Mouse (Mus musculus) hindbrain, embryonic 14.5 days (tissue): ENCODE results near the gene Nagpa. TPM values are rescaled to one million over a fixed set of nuclear protein-coding genes. Genes with fewer than 3 reads are reported as not detected.

Experiments used
- ATAC-seq: fragments of 200-750 bp; cut with Nextera tagmentation; 2 replicates; pipeline ENCODE4 v1.8.0; 2017; ENCODE audit warnings: moderate number of reproducible peaks, mild to moderate bottlenecking, moderate TSS enrichment, moderate library complexity; ENCODE audit not compliant: low FRiP score
- DNase-seq: peaks from one replicate; pipeline ENCODE4 v3.0.0-alpha.2; 2015; ENCODE audit warnings: low spot score
- H3K27ac ChIP-seq: fragments of 300-500 bp; sonication (generic); 2 replicates; pipeline ENCODE4 v1.5.1; 2014; ENCODE audit warnings: mild to moderate bottlenecking, moderate library complexity
- H3K27me3 ChIP-seq: fragments of 300-500 bp; sonication (generic); 2 replicates; pipeline ENCODE4 v1.6.1; 2014; ENCODE audit warnings: mild to moderate bottlenecking, low read length, mixed read lengths; ENCODE audit not compliant: control insufficient read depth, insufficient read depth
- H3K36me3 ChIP-seq: fragments of 300-500 bp; sonication (generic); replicated peaks from 2 replicates; pipeline ENCODE4 v1.6.1; 2014; ENCODE audit not compliant: control insufficient read depth, insufficient read depth
- H3K4me1 ChIP-seq: fragments of 300-500 bp; sonication (generic); replicated peaks from 2 replicates; pipeline ENCODE4 v1.6.1; 2014; ENCODE audit warnings: antibody characterized with exemption, low read length, mixed read lengths; ENCODE audit not compliant: control insufficient read depth, insufficient read depth
- H3K4me2 ChIP-seq: fragments of 300-500 bp; sonication (generic); replicated peaks from 2 replicates; pipeline ENCODE4 v1.6.1; 2014; ENCODE audit warnings: mild to moderate bottlenecking, moderate library complexity
- H3K4me3 ChIP-seq: fragments of 300-500 bp; sonication (generic); replicated peaks from 2 replicates; pipeline ENCODE4 v1.5.1; 2014; ENCODE audit warnings: mild to moderate bottlenecking, low read length
- H3K9ac ChIP-seq: fragments of 300-500 bp; sonication (generic); 2 replicates; pipeline ENCODE4 v1.6.1; 2014
- H3K9me3 ChIP-seq: fragments of 300-500 bp; sonication (generic); 2 replicates; pipeline ENCODE4 v1.6.1; 2016; ENCODE audit warnings: low read length; ENCODE audit not compliant: control insufficient read depth
- WGBS: fragments of 180-500 bp; shearing (Covaris S2); extraction: QIAGEN DNeasy Blood & Tissue Kit; methylation state at CpG from one replicate; pipeline ENCODE4 v1.1.7; 2014; 5-methylcytosine and 5-hydroxymethylcytosine counted together
- polyA plus RNA-seq: library from polyadenylated mRNA; unstranded; fragments of >200 nt; fragmentation: Nextera tagmentation; extraction: Ambion mirVana; gene quantifications from 2 replicates; pipeline ENCODE4 v1.2.1, GENCODE M21; 2014

The Nagpa gene
- polyA plus RNA-seq, 1 experiment from 2014 or later: 11.9 TPM

DNA sequence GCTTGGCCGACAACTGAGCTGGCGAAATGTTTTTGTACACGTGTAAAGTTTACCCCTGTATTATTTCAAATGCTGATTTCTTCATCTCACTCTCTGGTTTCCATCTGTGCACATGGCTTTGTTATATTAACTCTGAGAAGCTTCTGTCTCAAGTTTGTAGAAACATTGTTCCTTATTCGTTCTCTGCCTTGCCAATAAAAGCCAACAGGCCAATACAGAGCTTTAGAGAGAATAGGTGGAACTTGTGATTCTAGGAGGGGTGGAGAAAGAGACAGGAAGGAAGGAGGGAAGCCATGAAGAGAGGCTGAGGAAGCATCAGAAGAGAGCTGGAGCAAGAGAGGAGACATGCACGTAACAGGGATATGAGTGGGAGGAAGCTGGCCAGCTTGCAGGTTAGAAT is 2.2 kb upstream of the Nagpa start:
- no peak for ATAC-seq
- no peak overlapping the region for H3K9ac ChIP-seq
- H3K36me3 ChIP-seq: no peaks in the 10 kb centered on the region
- H3K27me3 ChIP-seq: no peaks in the 10 kb centered on the region
- no peak for DNase-seq
- H3K4me2 ChIP-seq: no peak overlapping the region
- 73% methylated on average over 5 of the region's 5 CpGs for WGBS
- no peak overlapping the region for H3K4me3 ChIP-seq
- H3K9me3 ChIP-seq: no peaks in the 10 kb centered on the region
- 0 out of 2 replicates have a peak, but pooled peaks cover 9% of the 10 kb centered on the region for H3K4me1 ChIP-seq
- H3K27ac ChIP-seq: no peak overlapping the region

DNA sequence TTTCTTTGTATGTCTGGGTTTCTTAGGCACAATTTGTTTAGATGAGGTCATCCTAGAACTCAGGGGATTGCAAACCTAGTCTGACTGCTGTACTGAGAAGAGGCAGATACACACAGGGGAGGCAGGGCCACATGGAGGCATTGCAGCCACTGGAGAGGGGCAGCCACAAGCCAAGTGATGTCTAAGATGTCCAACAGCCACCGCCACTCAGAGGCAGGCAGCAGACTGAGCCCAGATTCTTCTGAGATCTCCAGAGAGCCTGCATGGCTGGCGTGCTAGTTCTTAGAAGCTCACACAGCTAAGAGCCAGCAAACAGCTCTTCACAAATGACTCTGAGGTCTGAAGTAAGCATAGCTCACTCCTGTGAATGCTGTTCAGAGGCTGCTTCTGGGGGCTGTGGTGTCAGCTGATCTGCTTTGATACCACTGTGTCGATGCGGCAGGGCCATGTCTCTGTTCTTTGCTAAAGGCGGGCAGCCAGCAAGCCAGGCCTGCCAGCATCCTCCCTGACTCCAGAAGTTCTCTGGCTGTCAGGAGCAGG is 1.7 kb upstream of the Nagpa start:
- WGBS: 91% methylated on average over 5 of the region's 5 CpGs
- no peak overlapping the region for H3K27ac ChIP-seq
- H3K4me3 ChIP-seq: no peak overlapping the region
- no peaks in the 10 kb centered on the region for H3K27me3 ChIP-seq
- H3K4me2 ChIP-seq: no peak overlapping the region
- no peaks in the 10 kb centered on the region for H3K9me3 ChIP-seq
- ATAC-seq: no peak
- no peaks in the 10 kb centered on the region for H3K36me3 ChIP-seq
- 0 out of 2 replicates have a peak, but pooled peaks cover 9% of the 10 kb centered on the region for H3K4me1 ChIP-seq
- no peak for DNase-seq
- no peak overlapping the region for H3K9ac ChIP-seq

DNA sequence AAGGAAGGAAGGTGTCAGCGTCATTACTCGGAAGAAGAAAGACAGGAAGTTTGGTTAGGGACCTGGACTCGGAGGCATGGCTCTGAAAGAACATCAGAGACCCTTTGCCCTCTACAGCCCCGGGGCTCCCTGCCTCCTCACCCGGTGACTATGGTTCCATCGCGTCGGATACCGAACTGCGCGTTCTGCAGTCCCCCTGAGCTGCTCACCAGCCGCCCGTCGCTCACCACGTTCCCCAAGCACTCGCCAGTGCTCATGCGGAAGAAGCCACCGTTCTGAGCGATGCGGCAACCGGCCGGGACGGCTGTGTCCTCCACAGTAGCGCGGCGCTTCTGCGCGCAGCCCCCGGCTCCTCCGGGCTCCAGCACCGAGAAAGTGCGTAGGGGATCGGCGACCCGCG is 612 bp downstream of the Nagpa start:
- peaks cover 13% of the 10 kb centered on the region; the same call in 1 of the 2 replicates for H3K36me3 ChIP-seq
- WGBS: 1% methylated on average over 36 of the region's 36 CpGs
- H3K4me1 ChIP-seq: 0 out of 2 replicates have a peak, but pooled peaks cover 9% of the 10 kb centered on the region
- ATAC-seq (peak; percentile 64), DNase-seq (no peak)
- peak overlapping the region; percentile 72 for H3K4me3 ChIP-seq
- peak overlapping the region; percentile 82 for H3K4me2 ChIP-seq
- no peak overlapping the region for H3K27ac ChIP-seq
- no peaks in the 10 kb centered on the region for H3K9me3 ChIP-seq
- H3K27me3 ChIP-seq: no peaks in the 10 kb centered on the region
- peak overlapping the region; percentile 64 for H3K9ac ChIP-seq

DNA sequence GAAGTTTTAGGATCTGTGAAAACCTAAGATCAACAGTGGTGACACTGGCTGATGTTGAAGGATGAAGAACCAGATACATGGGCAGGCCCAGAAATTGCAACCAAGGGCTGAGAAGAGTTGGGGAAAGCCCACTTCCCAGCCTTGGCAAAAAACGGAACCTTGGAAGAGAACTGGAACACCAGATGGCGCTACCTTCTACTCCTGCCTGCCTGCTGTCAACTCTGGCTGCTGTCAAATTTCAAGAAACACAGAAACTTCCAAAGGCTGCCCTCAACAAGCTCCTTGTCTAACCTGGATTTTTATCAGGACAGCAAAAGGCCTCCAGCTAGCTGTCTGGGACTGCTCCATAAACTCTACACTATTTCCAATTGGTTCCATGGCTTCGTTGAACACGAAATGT is 1.1 kb downstream of the Nagpa start:
- no peak overlapping the region for H3K27ac ChIP-seq
- DNase-seq: peak; percentile 69
- H3K9ac ChIP-seq: no peak overlapping the region
- peak overlapping the region; percentile 72 for H3K4me3 ChIP-seq
- H3K4me2 ChIP-seq: peak overlapping the region; percentile 82
- H3K9me3 ChIP-seq: no peaks in the 10 kb centered on the region
- peaks cover 19% of the 10 kb centered on the region; the same call in 1 of the 2 replicates for H3K36me3 ChIP-seq
- no peaks in the 10 kb centered on the region for H3K27me3 ChIP-seq
- ATAC-seq: no peak
- H3K4me1 ChIP-seq: 0 out of 2 replicates have a peak, but pooled peaks cover 9% of the 10 kb centered on the region
- 10% methylated on average over 4 of the region's 4 CpGs for WGBS

DNA sequence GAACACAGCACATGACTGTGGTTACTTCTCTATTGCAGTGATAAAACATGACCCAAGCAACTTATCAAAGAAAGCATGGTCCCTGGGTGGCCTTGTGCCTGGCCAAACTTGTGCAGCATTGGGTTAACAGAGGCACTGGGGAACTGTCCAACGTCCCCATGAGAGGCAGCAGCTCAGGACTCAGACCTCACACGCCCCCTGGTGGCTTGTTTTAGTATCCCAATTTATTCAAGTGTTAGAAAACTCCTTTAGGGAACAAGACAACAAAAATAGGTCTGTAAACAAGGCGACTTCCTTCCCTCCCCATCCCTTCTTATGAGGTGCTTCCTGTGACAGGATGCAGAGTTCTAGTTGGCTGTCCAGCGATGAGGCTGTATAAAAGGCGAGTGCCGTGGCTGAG is 8.7 kb downstream of the Nagpa start:
- Histone ChIP-seq H3K4me2 (no peak overlapping the region), H3K9me3 (no peaks in the 10 kb centered on the region), H3K27me3 (no peaks in the 10 kb centered on the region), H3K4me1 (no peaks in the 10 kb centered on the region), H3K4me3 (no peak overlapping the region), H3K27ac (no peak overlapping the region), H3K36me3 (peaks cover 20% of the 10 kb centered on the region; the same call in 1 of the 2 replicates), H3K9ac (no peak overlapping the region)
- ATAC-seq (no peak), DNase-seq (no peak)
- WGBS: 34% methylated on average over 6 of the region's 6 CpGs

DNA sequence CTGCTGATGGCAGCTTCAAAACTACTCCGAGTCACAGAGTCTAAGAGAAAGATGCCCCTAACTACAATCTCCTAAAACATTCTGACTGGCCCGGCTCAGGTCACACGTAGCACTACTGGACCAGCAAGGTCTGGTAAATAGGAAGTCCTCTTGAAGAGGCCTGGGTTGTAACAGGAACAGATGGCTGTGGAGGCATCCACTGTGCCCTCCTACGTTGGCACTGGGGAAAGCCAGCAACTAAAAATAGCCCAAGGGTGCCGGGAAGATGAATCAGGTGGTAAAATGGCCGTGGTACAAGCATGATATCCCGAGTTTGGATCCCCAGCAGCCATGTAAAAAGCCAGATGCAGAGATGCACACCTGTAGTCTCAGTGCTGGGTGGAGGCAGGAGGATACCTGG is 17.6 kb downstream of the Nagpa start:
- Histone ChIP-seq H3K4me3 (no peak overlapping the region), H3K36me3 (no peaks in the 10 kb centered on the region), H3K9me3 (no peaks in the 10 kb centered on the region), H3K27me3 (no peaks in the 10 kb centered on the region), H3K4me1 (no peaks in the 10 kb centered on the region), H3K4me2 (no peak overlapping the region), H3K27ac (no peak overlapping the region), H3K9ac (no peak overlapping the region)
- WGBS: 75% methylated on average over 7 of the region's 7 CpGs
- ATAC-seq (no peak), DNase-seq (no peak)

DNA sequence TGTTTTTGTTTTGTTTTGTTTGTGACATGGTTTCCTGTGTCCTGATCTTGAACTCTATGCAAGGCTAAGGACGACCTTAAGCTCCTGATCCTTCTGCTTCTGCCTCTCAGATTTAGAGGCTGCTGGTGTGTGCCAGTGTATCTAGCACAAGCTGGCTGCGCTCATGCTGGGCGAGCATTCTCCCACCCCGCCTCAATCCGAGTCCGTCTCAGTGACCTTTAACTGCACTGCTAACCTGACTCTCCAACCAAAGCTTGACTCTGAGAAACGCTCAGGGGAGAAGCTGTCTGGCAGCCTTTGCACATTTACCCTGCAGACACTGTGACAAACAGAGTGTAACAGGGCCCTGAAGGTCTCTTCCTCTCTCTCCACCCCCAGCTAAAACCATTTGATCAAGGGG is 18.1 kb downstream of the Nagpa start:
- Histone ChIP-seq H3K27ac (no peak overlapping the region), H3K36me3 (no peaks in the 10 kb centered on the region), H3K4me2 (no peak overlapping the region), H3K4me3 (no peak overlapping the region), H3K4me1 (no peaks in the 10 kb centered on the region), H3K9me3 (no peaks in the 10 kb centered on the region), H3K27me3 (no peaks in the 10 kb centered on the region), H3K9ac (no peak overlapping the region)
- WGBS: 64% methylated on average over 7 of the region's 7 CpGs
- ATAC-seq (no peak), DNase-seq (no peak)

DNA sequence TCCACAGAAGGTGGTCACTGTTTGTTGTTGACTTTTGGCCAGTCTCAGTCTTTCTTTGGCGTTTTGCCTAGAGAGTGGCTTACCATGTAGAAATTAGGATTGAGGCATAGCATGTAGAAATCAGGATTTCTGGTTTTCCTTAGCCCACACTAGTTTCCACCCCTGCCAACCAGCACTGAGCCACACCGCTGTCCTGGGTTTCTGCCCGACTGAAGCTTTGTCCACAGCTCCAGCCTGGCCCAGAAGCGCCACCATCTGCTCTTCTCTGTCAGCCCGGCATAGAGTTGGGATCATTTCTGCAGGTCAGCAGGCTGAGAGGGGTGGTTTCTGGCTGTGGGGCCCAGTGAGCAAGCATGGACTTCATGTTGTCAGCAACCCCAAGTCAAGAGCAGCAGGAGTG is 18.9 kb downstream of the Nagpa start:
- no peak for DNase-seq
- 82% methylated on average over 5 of the region's 5 CpGs for WGBS
- Histone ChIP-seq H3K27me3 (no peaks in the 10 kb centered on the region), H3K27ac (no peak overlapping the region), H3K4me1 (no peaks in the 10 kb centered on the region), H3K9me3 (no peaks in the 10 kb centered on the region), H3K4me2 (no peak overlapping the region), H3K36me3 (no peaks in the 10 kb centered on the region), H3K9ac (no peak overlapping the region), H3K4me3 (no peak overlapping the region)
- ATAC-seq: no peak

DNA sequence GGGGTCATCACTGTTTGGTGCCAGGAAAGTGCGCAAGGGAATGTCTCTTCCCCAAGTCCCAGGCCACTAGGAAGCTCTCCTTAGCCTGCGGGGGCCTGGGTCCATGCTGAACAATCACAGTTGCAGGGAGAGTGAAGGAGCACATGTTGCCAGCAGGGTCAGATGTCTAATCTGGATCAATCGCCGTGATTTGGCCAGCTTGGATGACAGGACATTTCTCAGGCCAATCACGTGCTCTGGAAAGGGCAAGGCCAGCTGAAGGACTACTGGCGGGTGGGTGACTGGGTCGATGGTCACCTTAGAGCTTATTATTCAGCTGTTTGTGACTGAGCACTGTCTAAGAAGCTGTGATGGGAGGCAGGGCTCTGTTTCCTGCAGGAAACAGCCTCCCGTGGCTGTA is 19.7 kb downstream of the Nagpa start:
- WGBS: 66% methylated on average over 8 of the region's 8 CpGs
- no peak for ATAC-seq
- H3K36me3 ChIP-seq: no peaks in the 10 kb centered on the region
- no peak overlapping the region for H3K4me3 ChIP-seq
- no peaks in the 10 kb centered on the region for H3K27me3 ChIP-seq
- no peak for DNase-seq
- no peak overlapping the region for H3K4me2 ChIP-seq
- no peaks in the 10 kb centered on the region for H3K9me3 ChIP-seq
- H3K9ac ChIP-seq: no peak overlapping the region
- H3K27ac ChIP-seq: no peak overlapping the region
- no peaks in the 10 kb centered on the region for H3K4me1 ChIP-seq
